Mouse (Mus musculus) liver, adult 2 months (tissue): ENCODE measurements around the gene Mrps16.

Source experiments
- CTCF ChIP-seq: fragments of 200-500 bp; IDR thresholded peaks from 2 replicates; pipeline ENCODE4 v1.5.1; 2011; ENCODE audit warnings: low read depth, low read length, control low read depth
- POLR2A ChIP-seq: fragments of 200-500 bp; IDR thresholded peaks from 2 replicates; pipeline ENCODE4 v1.6.1; 2011; ENCODE audit warnings: low read length, control low read depth; ENCODE audit not compliant: insufficient read depth; ENCODE audit errors: extremely low read depth

- TF ChIP-seq POLR2A (peak; percentile 59; the same call in 1 of the 2 replicates), CTCF (no peak)
Observed at GRCm38 (mm10) chr14:20388441-20389129, 4.8 kb downstream of the Mrps16 start, which contains the start of gene Dnajc9.
